Mouse (Mus musculus) neutrophil, adult 5-6 weeks (primary cell): ENCODE measurements around the gene Foxl1. TPM values are rescaled to one million over a fixed set of nuclear protein-coding genes. Genes with fewer than 3 reads are reported as not detected.

Experiments used
- total RNA-seq: library from RNA; stranded (forward); fragments of 200-1000 nt; gene quantifications from 2 replicates; pipeline ENCODE4 v1.2.3, GENCODE M21; 2017

The Foxl1 gene
- total RNA-seq, 1 experiment from 2014 or later: not detected

Other genes starting within 250 kb of the Foxl1 start
- not detected in 2 replicates for gene Foxf1, start 43.6 kb upstream of the Foxl1 start, total RNA-seq
- gene Mthfsd, start 19.5 kb upstream of the Foxl1 start, total RNA-seq: 13.0 and 18.5 TPM in 2 replicates
- not detected in 2 replicates for gene Foxc2, start 11.8 kb upstream of the Foxl1 start, total RNA-seq